Mouse (Mus musculus) erythroblast, embryonic 14.5 days (primary cell): Measurements from ENCODE around the gene Heatr9. TPM values are rescaled to one million over a fixed set of nuclear protein-coding genes. Genes with fewer than 3 reads are reported as not detected.
"Not testable (repeated sequence)": the region's sequence is repeated elsewhere in the genome, so short reads cannot be mapped to it uniquely, and the experiment has no call there.

Source experiments
- H3K27me3 ChIP-seq: 2 replicates; pipeline ENCODE4 v1.6.1; 2012; ENCODE audit warnings: inconsistent platforms; ENCODE audit not compliant: control insufficient read depth
- H3K36me3 ChIP-seq: 2 replicates; pipeline ENCODE4 v1.6.1; 2012; ENCODE audit warnings: mild to moderate bottlenecking, inconsistent platforms; ENCODE audit not compliant: control insufficient read depth
- H3K4me1 ChIP-seq: 2 replicates; pipeline ENCODE4 v1.6.1; 2012; ENCODE audit warnings: inconsistent platforms; ENCODE audit not compliant: control insufficient read depth
- H3K4me3 ChIP-seq: replicated peaks from 2 replicates; pipeline ENCODE3; 2012; ENCODE audit warnings: moderate library complexity, mild to moderate bottlenecking, inconsistent platforms
- H3K9me3 ChIP-seq: 2 replicates; pipeline ENCODE4 v1.6.1; 2012; ENCODE audit warnings: low read length, inconsistent platforms, mixed read lengths; ENCODE audit not compliant: control insufficient read depth
- GATA1 ChIP-seq: IDR thresholded peaks from 2 replicates; pipeline ENCODE4 v1.6.1; 2012; ENCODE audit warnings: low read length, inconsistent platforms, mixed read lengths
- TAL1 ChIP-seq: IDR thresholded peaks from 3 replicates; pipeline ENCODE4 v1.6.1; 2012; ENCODE audit warnings: low read length, inconsistent platforms, mixed read lengths
- polyA plus RNA-seq: library from polyadenylated mRNA; stranded (reverse); fragments of >175 nt; gene quantifications from 2 replicates; pipeline ENCODE4 v1.2.3, GENCODE M21; 2012

Heatr9 gene
- polyA plus RNA-seq, 1 experiment = not detected

DNA sequence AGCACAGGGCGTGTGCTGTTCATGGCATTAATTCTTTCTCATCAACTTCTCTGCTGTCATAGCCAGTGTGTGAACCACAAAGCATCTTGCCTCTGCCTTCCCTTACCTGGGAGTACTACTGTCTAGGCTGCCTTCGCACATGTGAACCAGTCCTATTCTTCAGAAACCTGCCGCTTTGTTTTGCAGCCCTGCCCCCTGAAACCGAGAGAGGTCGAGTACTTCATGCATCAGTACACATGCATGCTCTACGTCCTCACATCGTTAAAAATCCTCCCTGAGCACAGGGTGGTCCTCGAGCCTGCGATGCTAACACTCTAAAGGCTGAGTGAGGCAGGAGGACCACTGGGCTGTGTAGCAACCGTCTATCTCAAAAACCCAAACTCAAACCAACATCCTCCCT is 35.1 kb upstream of the Heatr9 start:
- Histone ChIP-seq H3K36me3 (no peaks in the 10 kb centered on the region), H3K27me3 (no peaks in the 10 kb centered on the region), H3K9me3 (no peaks in the 10 kb centered on the region), H3K4me1 (no peaks in the 10 kb centered on the region), H3K4me3 (no peak overlapping the region)
- TF ChIP-seq TAL1 = no peak
- TF ChIP-seq GATA1 = no peak

GRCm38 (mm10) chr11:83556085-83556781 is 34.3 kb upstream of the Heatr9 start:
- Histone ChIP-seq H3K36me3 (no peaks in the 10 kb centered on the region), H3K4me3 (no peak overlapping the region), H3K9me3 (no peaks in the 10 kb centered on the region), H3K4me1 (no peaks in the 10 kb centered on the region), H3K27me3 (no peaks in the 10 kb centered on the region)
- TF ChIP-seq GATA1 (no peak), TAL1 (no peak)

- TF ChIP-seq TAL1 (no peak), GATA1 (no peak)
- no peaks in the 10 kb centered on the region for H3K9me3 ChIP-seq
- no peaks in the 10 kb centered on the region for H3K4me1 ChIP-seq
- no peak overlapping the region for H3K4me3 ChIP-seq
- H3K27me3 ChIP-seq = no peaks in the 10 kb centered on the region
- H3K36me3 ChIP-seq = no peaks in the 10 kb centered on the region
These were observed 29.7 kb upstream of the Heatr9 start for GRCm38 (mm10) chr11:83551668-83552067.

- H3K4me3 ChIP-seq, H3K27me3 ChIP-seq, H3K4me1 ChIP-seq, H3K36me3 ChIP-seq, H3K9me3 ChIP-seq: not testable (repeated sequence)
These were observed 29.1 kb upstream of the Heatr9 start for GRCm38 (mm10) chr11:83551037-83551436.

GRCm38 (mm10) chr11:83550186-83550632 is 28.2 kb upstream of the Heatr9 start:
- Histone ChIP-seq H3K9me3 (no peaks in the 10 kb centered on the region), H3K4me1 (no peaks in the 10 kb centered on the region), H3K27me3 (no peaks in the 10 kb centered on the region), H3K36me3 (no peaks in the 10 kb centered on the region), H3K4me3 (no peak overlapping the region)
- TF ChIP-seq TAL1 (no peak), GATA1 (no peak)

- Histone ChIP-seq H3K27me3 (no peaks in the 10 kb centered on the region), H3K9me3 (no peaks in the 10 kb centered on the region), H3K4me3 (no peak overlapping the region), H3K4me1 (no peaks in the 10 kb centered on the region), H3K36me3 (no peaks in the 10 kb centered on the region)
- no peak for TF ChIP-seq TAL1
- no peak for TF ChIP-seq GATA1
These were observed 22.2 kb upstream of the Heatr9 start for GRCm38 (mm10) chr11:83544214-83544613.

- TF ChIP-seq GATA1 = no peak
- no peak for TF ChIP-seq TAL1
- Histone ChIP-seq H3K9me3 (no peaks in the 10 kb centered on the region), H3K4me3 (no peak overlapping the region), H3K4me1 (no peaks in the 10 kb centered on the region), H3K36me3 (no peaks in the 10 kb centered on the region), H3K27me3 (no peaks in the 10 kb centered on the region)
These were observed 19.4 kb upstream of the Heatr9 start for GRCm38 (mm10) chr11:83541415-83541814.

DNA sequence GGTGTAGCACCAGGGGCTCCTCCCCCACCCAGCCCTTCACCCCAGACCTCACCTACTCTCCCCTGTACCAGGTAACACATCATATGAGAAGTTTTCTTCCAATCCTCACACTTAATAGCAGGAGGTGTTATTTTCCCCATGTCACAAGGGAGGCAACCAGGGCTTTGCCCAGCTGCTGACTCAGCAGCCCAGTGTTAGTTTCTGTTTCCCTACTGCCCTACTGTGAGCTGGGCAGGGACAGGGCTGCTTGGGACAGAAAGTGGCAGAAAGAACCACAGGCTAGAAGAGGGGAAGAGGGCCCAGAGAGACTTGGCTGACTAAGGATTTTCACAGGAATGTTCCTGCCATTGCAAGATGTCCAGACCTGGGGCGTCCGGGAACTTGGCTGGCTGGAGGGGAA is 19.0 kb upstream of the Heatr9 start:
- H3K4me1 ChIP-seq = no peaks in the 10 kb centered on the region
- H3K36me3 ChIP-seq = no peaks in the 10 kb centered on the region
- no peaks in the 10 kb centered on the region for H3K9me3 ChIP-seq
- no peak overlapping the region for H3K4me3 ChIP-seq
- H3K27me3 ChIP-seq = no peaks in the 10 kb centered on the region
- TF ChIP-seq GATA1 (no peak), TAL1 (no peak)

GRCm38 (mm10) chr11:83538705-83539314 is 16.8 kb upstream of the Heatr9 start:
- Histone ChIP-seq H3K27me3 (no peaks in the 10 kb centered on the region), H3K9me3 (no peaks in the 10 kb centered on the region), H3K4me3 (no peak overlapping the region), H3K4me1 (no peaks in the 10 kb centered on the region), H3K36me3 (no peaks in the 10 kb centered on the region)
- no peak for TF ChIP-seq TAL1
- no peak for TF ChIP-seq GATA1

DNA sequence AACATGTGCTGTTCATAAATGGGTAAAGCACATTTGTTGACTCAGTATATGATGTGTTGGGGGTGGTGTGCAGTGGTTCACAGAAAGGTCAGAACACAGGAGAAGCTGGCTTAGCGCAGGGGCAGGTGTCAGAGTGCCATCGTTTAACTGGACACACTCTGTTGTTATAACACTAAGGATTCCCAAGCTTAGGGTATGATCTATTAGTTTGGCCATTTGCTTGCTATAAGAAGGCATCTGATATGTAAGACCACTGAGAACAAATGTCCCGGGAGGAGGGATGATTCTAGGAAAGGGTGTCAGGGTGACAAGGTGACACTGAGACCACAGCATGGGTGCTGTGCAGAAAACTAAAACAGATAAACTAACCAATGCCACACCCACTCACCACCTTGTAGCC is 14.9 kb upstream of the Heatr9 start:
- H3K9me3 ChIP-seq = no peaks in the 10 kb centered on the region
- no peaks in the 10 kb centered on the region for H3K27me3 ChIP-seq
- no peaks in the 10 kb centered on the region for H3K4me1 ChIP-seq
- H3K36me3 ChIP-seq = no peaks in the 10 kb centered on the region
- H3K4me3 ChIP-seq = no peak overlapping the region
- no peak for TF ChIP-seq TAL1
- no peak for TF ChIP-seq GATA1
